Mouse (Mus musculus) erythroblast, embryonic 14.5 days (primary cell): ENCODE results near the gene Kdm4b.

Source experiments
- GATA1 ChIP-seq: IDR thresholded peaks from 2 replicates; pipeline ENCODE4 v1.6.1; 2012; ENCODE audit warnings: low read length, inconsistent platforms, mixed read lengths
- TAL1 ChIP-seq: IDR thresholded peaks from 3 replicates; pipeline ENCODE4 v1.6.1; 2012; ENCODE audit warnings: low read length, inconsistent platforms, mixed read lengths

GRCm38 (mm10) chr17:56281193-56281592 is 44.7 kb upstream of the Kdm4b start:
- TF ChIP-seq GATA1: no peak
- TF ChIP-seq TAL1: no peak
